Mouse (Mus musculus): ENCODE data around the gene Tcfl5. TPM values are rescaled to one million over a fixed set of nuclear protein-coding genes. Genes with fewer than 3 reads are reported as not detected.

Tcfl5 gene
- 0.04 and 0.12 TPM in 2 replicates for total RNA-seq (2014; rRNA removed; ENCODE audit: low replicate concordance)
- polyA plus RNA-seq (2015; fragmentation: Nextera tagmentation; extraction: Ambion mirVana) = not detected in 2 replicates

DNA sequence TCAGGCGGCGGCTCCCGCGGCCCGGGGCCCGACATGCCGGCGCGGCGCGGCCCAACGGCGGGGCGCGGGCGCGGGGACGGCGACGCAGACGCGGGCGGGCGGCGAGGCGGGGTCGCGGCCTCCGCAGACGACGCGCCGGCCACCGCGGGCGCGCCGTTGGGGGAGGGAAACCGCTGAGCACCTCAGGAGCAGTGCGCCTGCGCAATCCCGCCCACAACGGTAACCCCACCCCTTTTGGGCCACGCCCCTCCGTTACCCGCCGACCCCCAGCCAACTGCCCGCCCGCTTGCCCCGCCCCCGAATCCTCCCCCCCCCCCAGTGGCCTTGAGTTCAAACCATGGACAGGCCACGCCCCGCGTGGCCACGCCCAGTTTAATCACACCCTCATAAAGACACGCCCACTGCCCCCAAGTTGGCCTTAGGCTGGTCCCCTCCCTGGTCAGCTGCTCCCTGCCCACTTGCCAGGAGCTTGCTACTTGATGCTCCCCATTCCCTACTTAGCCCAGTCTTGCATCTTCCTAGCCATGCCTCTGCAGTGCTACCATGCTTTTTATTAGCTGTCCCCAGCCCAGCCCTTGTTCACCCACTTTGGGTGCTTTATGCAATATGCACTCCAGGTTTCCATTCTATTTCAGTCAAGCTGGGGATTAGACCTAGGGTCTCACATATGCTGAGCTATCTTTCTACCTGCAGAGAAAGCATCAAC lies at the start of gene Tcfl5:
Gene Tcfl5, minus strand, starts transcription at position 154 of the 706 bp plus-strand sequence.
- Histone ChIP-seq H3K4me3 (ENCODE audit: low read depth, low read length) (peak within 1 kb of the TSS; percentile 32), H3K4me1 (ENCODE audit: control insufficient read depth, insufficient read depth) (no peaks in the 10 kb centered on the region), H3K36me3 (replicated peaks; ENCODE audit: control insufficient read depth, insufficient read depth, low read length) (no peaks in the 10 kb centered on the region), H3K27ac (ENCODE audit: low read depth) (no peak within 1 kb of the TSS), H3K9me3 (replicated peaks; ENCODE audit: control insufficient read depth, low read length) (peaks cover 17% of the 10 kb centered on the region), H3K9ac (replicated peaks; ENCODE audit: low read depth, low read length) (no peak within 1 kb of the TSS), H3K4me2 (ENCODE audit: low read depth, low read length) (peak within 1 kb of the TSS; percentile 40), H3K27me3 (ENCODE audit: control insufficient read depth, insufficient read depth, low read length) (peaks cover 56% of the 10 kb centered on the region)
- TF ChIP-seq EP300 (IDR thresholded peaks at IDR 0.05; ENCODE audit: low read depth) (no peak), CTCF (IDR thresholded peaks at IDR 0.05; ENCODE audit: low read depth) (no peak)
- ATAC-seq (ENCODE audit: insufficient read depth, low read depth) (no peak), DNase-seq (ENCODE audit: low spot score) (no peak)
- 1% methylated on average over 13 of the region's 56 CpGs for WGBS

GRCm38 (mm10) chr2:180689841-180690240 lies 47.3 kb upstream of the Tcfl5 start:
- DNase-seq (ENCODE audit: low spot score) (no peak), ATAC-seq (ENCODE audit: insufficient read depth, low read depth) (no peak)
- no peak for TF ChIP-seq CTCF (IDR thresholded peaks at IDR 0.05; ENCODE audit: low read depth)
- no peak for TF ChIP-seq EP300 (IDR thresholded peaks at IDR 0.05; ENCODE audit: low read depth)
- Histone ChIP-seq H3K4me3 (ENCODE audit: low read depth, low read length) (no peak overlapping the region), H3K9me3 (replicated peaks; ENCODE audit: control insufficient read depth, low read length) (no peaks in the 10 kb centered on the region), H3K27ac (ENCODE audit: low read depth) (no peak overlapping the region), H3K4me2 (ENCODE audit: low read depth, low read length) (no peak overlapping the region), H3K36me3 (replicated peaks; ENCODE audit: control insufficient read depth, insufficient read depth, low read length) (peaks cover 61% of the 10 kb centered on the region), H3K9ac (replicated peaks; ENCODE audit: low read depth, low read length) (no peak overlapping the region), H3K27me3 (ENCODE audit: control insufficient read depth, insufficient read depth, low read length) (no peaks in the 10 kb centered on the region), H3K4me1 (ENCODE audit: control insufficient read depth, insufficient read depth) (peaks cover 7% of the 10 kb centered on the region)
- 74% methylated on average over 5 of the region's 5 CpGs for WGBS

DNA sequence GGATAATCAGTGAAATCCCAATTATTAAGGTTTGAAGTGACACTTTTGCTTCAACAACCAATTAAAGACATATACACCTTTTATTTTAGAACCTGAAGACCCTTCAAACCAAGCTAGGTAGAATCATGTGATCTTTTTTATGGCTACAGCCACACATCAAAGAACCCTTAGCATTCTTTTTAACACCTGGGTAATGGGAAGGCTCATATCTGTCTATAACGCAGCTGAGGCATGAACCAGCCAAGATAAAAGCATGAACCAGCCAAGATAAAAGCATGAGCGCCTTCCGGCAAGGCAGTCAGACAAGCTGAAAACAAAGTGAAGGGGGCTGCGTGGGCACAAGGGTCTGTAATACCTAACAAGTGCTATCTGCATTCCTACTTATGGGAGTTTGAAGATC lies 41.5 kb upstream of the Tcfl5 start:
- Histone ChIP-seq H3K4me3 (ENCODE audit: low read depth, low read length) (no peak overlapping the region), H3K27me3 (ENCODE audit: control insufficient read depth, insufficient read depth, low read length) (no peaks in the 10 kb centered on the region), H3K9me3 (replicated peaks; ENCODE audit: control insufficient read depth, low read length) (no peaks in the 10 kb centered on the region), H3K27ac (ENCODE audit: low read depth) (no peak overlapping the region), H3K4me1 (ENCODE audit: control insufficient read depth, insufficient read depth) (no peaks in the 10 kb centered on the region), H3K36me3 (replicated peaks; ENCODE audit: control insufficient read depth, insufficient read depth, low read length) (peaks cover 87% of the 10 kb centered on the region), H3K4me2 (ENCODE audit: low read depth, low read length) (no peak overlapping the region), H3K9ac (replicated peaks; ENCODE audit: low read depth, low read length) (no peak overlapping the region)
- DNase-seq (ENCODE audit: low spot score) (no peak), ATAC-seq (ENCODE audit: insufficient read depth, low read depth) (no peak)
- WGBS = 51% methylated on average over 4 of the region's 4 CpGs
- TF ChIP-seq CTCF (IDR thresholded peaks at IDR 0.05; ENCODE audit: low read depth) (no peak), EP300 (IDR thresholded peaks at IDR 0.05; ENCODE audit: low read depth) (no peak)

DNA sequence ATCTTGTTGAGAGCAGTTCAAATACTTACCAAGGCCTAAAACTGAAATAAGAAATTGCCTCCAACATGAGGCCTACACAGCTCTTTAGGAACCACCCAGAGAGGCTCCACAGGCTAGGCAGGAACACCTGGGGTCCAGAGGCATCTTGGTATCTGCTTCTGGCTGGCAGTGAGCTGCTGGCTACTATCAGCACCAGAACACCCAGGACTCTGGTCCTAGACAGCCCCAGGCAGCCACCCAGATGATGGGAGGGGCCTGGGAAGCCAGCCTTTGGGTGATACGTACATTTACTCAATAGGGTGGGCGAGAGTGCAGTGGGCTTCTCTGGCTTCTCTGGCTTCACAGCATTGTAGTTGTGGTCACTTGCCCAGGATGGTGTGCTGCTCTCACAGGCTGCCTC lies 41.0 kb upstream of the Tcfl5 start:
- 86% methylated on average over 2 of the region's 2 CpGs for WGBS
- Histone ChIP-seq H3K4me2 (ENCODE audit: low read depth, low read length) (no peak overlapping the region), H3K27me3 (ENCODE audit: control insufficient read depth, insufficient read depth, low read length) (no peaks in the 10 kb centered on the region), H3K9me3 (replicated peaks; ENCODE audit: control insufficient read depth, low read length) (no peaks in the 10 kb centered on the region), H3K4me3 (ENCODE audit: low read depth, low read length) (no peak overlapping the region), H3K36me3 (replicated peaks; ENCODE audit: control insufficient read depth, insufficient read depth, low read length) (peaks cover 82% of the 10 kb centered on the region), H3K4me1 (ENCODE audit: control insufficient read depth, insufficient read depth) (no peaks in the 10 kb centered on the region), H3K27ac (ENCODE audit: low read depth) (no peak overlapping the region), H3K9ac (replicated peaks; ENCODE audit: low read depth, low read length) (no peak overlapping the region)
- no peak for DNase-seq (ENCODE audit: low spot score)
- no peak for TF ChIP-seq EP300 (IDR thresholded peaks at IDR 0.05; ENCODE audit: low read depth)
- TF ChIP-seq CTCF (IDR thresholded peaks at IDR 0.05; ENCODE audit: low read depth) = no peak
- no peak for ATAC-seq (ENCODE audit: insufficient read depth, low read depth)

DNA sequence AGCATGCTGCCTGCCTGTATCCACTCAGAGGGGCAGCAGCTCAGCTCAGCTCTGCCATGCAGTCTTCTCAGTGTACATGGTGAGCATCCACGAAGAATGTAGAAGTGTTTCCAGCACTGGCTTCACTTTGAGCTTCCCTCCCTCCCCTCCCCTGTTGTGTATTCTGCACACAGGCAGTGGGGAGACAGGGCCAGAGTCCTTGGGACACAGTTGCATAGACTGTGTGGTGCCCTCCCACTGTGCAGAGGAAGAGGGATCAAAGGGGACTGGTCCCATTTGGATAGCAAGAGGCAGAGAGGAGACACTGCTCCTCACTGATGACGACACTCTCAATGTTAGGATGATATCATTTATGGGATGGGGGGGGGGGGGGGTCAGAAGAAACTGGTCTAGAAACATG lies 38.7 kb upstream of the Tcfl5 start:
- ATAC-seq (ENCODE audit: insufficient read depth, low read depth) = no peak
- no peaks in the 10 kb centered on the region for H3K27me3 ChIP-seq (ENCODE audit: control insufficient read depth, insufficient read depth, low read length)
- H3K36me3 ChIP-seq (replicated peaks; ENCODE audit: control insufficient read depth, insufficient read depth, low read length) = peaks cover 59% of the 10 kb centered on the region
- WGBS = 56% methylated on average over 2 of the region's 2 CpGs
- TF ChIP-seq CTCF (IDR thresholded peaks at IDR 0.05; ENCODE audit: low read depth) (no peak), EP300 (IDR thresholded peaks at IDR 0.05; ENCODE audit: low read depth) (no peak)
- H3K9ac ChIP-seq (replicated peaks; ENCODE audit: low read depth, low read length) = no peak overlapping the region
- no peaks in the 10 kb centered on the region for H3K9me3 ChIP-seq (replicated peaks; ENCODE audit: control insufficient read depth, low read length)
- no peak overlapping the region for H3K27ac ChIP-seq (ENCODE audit: low read depth)
- no peak overlapping the region for H3K4me3 ChIP-seq (ENCODE audit: low read depth, low read length)
- no peak overlapping the region for H3K4me2 ChIP-seq (ENCODE audit: low read depth, low read length)
- no peaks in the 10 kb centered on the region for H3K4me1 ChIP-seq (ENCODE audit: control insufficient read depth, insufficient read depth)
- no peak for DNase-seq (ENCODE audit: low spot score)

All from heart, postnatal 0 days (tissue).